Mouse (Mus musculus) heart, postnatal 0 days (tissue): ENCODE measurements around the gene Actn2.

Experiments
- CTCF ChIP-seq: IDR thresholded peaks from 2 replicates; pipeline ENCODE4 v1.5.1; 2016; ENCODE audit warnings: antibody characterized with exemption, control low read depth, low read depth
- EP300 ChIP-seq: IDR thresholded peaks from 2 replicates; pipeline ENCODE4 v1.6.1; 2016; ENCODE audit warnings: antibody characterized with exemption, low read depth

DNA sequence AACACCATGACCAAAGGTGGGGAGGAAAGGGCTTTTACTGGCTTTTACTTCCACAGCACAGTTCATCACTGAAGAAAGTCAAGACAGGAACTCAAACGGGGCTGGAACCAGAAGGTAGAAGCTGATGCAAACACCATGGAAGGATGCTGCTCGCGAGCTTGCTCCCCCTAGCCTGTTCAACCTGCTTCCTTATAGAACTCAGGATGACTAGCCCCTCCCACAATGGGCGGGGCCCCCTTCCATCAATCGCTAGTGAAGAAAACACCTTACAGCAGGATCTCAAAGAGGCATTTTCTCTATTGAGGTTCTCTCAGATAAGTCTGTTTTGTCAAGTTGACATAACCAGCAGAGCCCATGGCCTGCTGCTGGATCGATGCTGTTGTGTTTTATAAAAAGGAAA lies 76.6 kb downstream of the Actn2 start:
- TF ChIP-seq EP300 (no peak; the same call in 1 of the 2 replicates), CTCF (no peak; the same call in 1 of the 2 replicates)
